Mouse (Mus musculus): ENCODE measurements around the gene Slc37a3.
"Not testable (repeated sequence)": the region's sequence is repeated elsewhere in the genome, so short reads cannot be mapped to it uniquely, and the experiment has no call there.

Slc37a3 gene

DNA sequence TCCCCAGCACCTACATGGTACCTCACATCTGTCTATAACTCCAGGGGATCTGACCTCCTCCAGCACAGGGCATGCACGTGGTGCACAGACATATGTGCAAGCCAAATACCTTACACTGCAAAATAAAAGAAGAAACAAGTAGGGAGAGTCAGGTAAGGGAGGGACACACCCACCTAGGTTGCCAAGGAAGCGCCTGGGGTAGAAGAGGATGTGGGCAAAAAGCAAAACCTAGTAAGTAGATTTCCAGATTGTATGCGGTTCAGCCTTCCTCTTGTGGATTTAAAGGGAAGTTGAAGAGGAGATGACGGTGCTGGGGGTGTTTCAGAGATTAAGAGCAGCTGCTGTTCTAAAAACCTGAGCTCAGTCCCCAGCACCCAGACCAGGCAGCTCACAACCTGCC, 1.7 kb upstream of the Slc37a3 start:
- DNase-seq (ENCODE audit: inconsistent age in 2 of 2, low spot score in 1 of 2) = no peak

- DNase-seq (ENCODE audit: inconsistent age in 2 of 2, low spot score in 1 of 2) = not testable (repeated sequence)
Observed at GRCm38 (mm10) chr6:39378161-39378835, 823 bp upstream of the Slc37a3 start.

GRCm38 (mm10) chr6:39376775-39377174, 700 bp downstream of the Slc37a3 start:
- DNase-seq (ENCODE audit: inconsistent age in 2 of 2, low spot score in 1 of 2) = peak in 1 of 2 experiments; percentile 53

GRCm38 (mm10) chr6:39373301-39373955, 4.0 kb downstream of the Slc37a3 start:
- DNase-seq (ENCODE audit: inconsistent age in 2 of 2, low spot score in 1 of 2) = no peak

- peak; percentile 13 to 45 for DNase-seq (ENCODE audit: inconsistent age in 2 of 2, low spot score in 1 of 2)
Observed at GRCm38 (mm10) chr6:39372727-39373126, 4.7 kb downstream of the Slc37a3 start.

DNA sequence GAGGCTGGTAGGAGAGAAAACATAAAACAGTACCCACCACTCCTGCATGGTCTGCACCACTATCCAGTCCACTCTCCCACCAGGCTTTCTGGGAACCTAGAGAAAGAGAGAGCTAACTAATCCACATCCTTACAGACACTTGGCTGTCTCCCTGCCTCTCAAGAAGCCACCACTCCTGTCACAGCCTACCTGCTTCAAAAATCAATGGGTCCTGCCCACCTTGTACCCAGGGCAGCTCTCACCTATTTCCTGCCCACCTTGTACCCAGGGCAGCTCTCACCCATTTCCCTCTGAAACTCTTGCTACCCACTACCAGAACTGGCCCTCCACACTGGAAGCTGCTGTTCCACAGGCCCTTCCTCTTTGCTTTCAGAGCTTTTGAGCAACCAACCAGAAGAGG, 5.4 kb downstream of the Slc37a3 start:
- no peak for DNase-seq (ENCODE audit: inconsistent age in 2 of 2, low spot score in 1 of 2)

- no peak for DNase-seq (ENCODE audit: inconsistent age in 2 of 2, low spot score in 1 of 2)
Observed at GRCm38 (mm10) chr6:39369631-39370030, 7.8 kb downstream of the Slc37a3 start.

GRCm38 (mm10) chr6:39362684-39363083, 14.8 kb downstream of the Slc37a3 start:
- no peak for DNase-seq (ENCODE audit: inconsistent age in 2 of 2, low spot score in 1 of 2)

GRCm38 (mm10) chr6:39359207-39359606, 18.3 kb downstream of the Slc37a3 start:
- DNase-seq (ENCODE audit: inconsistent age in 2 of 2, low spot score in 1 of 2) = not testable (repeated sequence)

DNA sequence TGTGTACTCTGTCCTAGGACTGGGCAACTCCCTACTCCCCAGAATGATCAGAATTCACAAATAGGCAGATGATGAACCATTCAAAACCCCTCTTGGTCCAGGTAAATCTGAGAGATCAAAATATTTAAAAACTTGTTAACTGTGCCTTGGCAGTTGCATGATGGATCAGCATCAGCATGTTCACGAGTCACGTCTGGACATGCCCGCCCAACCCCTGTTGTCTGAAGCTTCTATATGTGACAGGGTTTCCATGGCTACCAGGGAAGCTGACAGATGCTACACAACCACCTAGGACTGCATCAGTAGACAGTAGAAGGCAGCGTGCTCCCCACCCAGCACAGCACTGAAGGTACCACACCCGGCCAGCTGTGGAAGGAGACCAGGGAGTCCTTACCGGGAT, 28.5 kb downstream of the Slc37a3 start:
- no peak for DNase-seq (ENCODE audit: inconsistent age in 2 of 2, low spot score in 1 of 2)

- peak in 1 of 2 experiments; percentile 19 for DNase-seq (ENCODE audit: inconsistent age in 2 of 2, low spot score in 1 of 2)
Observed at GRCm38 (mm10) chr6:39347880-39348814, 29.3 kb downstream of the Slc37a3 start.

GRCm38 (mm10) chr6:39346991-39347501, 30.4 kb downstream of the Slc37a3 start:
- no peak for DNase-seq (ENCODE audit: inconsistent age in 2 of 2, low spot score in 1 of 2)

DNA sequence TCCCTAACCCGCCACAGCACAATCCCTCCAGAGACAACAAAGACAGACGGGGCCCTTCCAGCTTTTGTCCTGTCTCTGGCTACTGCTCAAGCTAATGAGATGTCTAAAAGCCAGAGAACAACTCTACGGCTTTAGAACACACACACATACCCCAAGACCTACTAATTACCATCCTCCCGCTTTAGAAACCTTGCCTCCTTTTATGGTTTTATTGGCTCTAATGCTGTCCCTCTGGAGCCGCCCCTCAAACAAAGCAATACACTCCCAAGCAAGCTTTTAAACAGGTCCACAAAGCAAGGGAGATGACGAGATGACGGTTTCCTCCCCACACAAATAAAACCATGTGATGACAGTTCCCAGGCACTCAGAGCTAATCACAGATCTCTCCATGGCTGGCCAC, 32.0 kb downstream of the Slc37a3 start:
- peak in 1 of 2 experiments; percentile 20 for DNase-seq (ENCODE audit: inconsistent age in 2 of 2, low spot score in 1 of 2)

GRCm38 (mm10) chr6:39344020-39344419, 33.5 kb downstream of the Slc37a3 start:
- peak; percentile 86 to 95 for DNase-seq (ENCODE audit: inconsistent age in 2 of 2, low spot score in 1 of 2)

DNA sequence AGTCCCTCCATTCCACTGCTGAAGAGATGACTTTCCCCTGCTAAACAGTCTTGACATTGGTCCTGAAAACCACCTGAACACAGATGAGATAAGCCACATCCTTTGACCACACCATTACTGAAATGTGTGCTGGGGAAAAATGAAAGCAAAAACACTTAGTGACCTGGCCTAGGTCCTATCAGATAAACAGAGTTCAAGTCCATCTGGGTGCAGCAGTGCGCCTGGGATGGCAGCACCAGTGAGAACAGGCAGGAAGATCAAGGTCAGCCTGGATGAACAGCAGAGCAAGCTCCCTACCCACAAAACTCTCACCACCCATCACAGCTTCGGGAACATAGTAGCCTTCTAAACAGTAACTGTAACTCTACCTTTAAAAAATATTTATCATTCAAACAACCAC, 35.7 kb downstream of the Slc37a3 start:
- peak; percentile 65 to 84 for DNase-seq (ENCODE audit: inconsistent age in 2 of 2, low spot score in 1 of 2)

DNA sequence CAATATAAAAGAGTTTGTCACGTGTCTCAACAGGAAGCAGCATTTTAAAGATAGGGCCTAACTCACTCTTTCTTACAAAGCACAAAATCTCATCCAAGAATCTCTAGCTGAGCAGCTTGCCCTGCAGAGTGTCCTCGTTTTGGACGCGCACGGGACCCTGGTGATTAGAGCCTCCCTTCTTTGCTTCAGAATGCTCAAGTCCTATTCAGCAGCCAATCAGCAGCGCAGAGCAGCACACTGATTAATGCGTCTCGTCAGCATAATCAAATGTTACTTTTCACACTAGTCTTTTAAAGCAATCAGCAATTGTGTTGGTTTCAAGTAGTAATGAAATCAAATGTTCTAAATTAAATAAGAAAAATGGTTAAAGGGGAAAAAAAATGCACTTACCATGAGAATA, 39.1 kb downstream of the Slc37a3 start:
- no peak for DNase-seq (ENCODE audit: inconsistent age in 2 of 2, low spot score in 1 of 2)

GRCm38 (mm10) chr6:39334873-39335272, 42.6 kb downstream of the Slc37a3 start:
- no peak for DNase-seq (ENCODE audit: inconsistent age in 2 of 2, low spot score in 1 of 2)

- peak in 1 of 2 experiments; percentile 20 for DNase-seq (ENCODE audit: inconsistent age in 2 of 2, low spot score in 1 of 2)
Observed at GRCm38 (mm10) chr6:39334224-39334623, 43.3 kb downstream of the Slc37a3 start.

DNA sequence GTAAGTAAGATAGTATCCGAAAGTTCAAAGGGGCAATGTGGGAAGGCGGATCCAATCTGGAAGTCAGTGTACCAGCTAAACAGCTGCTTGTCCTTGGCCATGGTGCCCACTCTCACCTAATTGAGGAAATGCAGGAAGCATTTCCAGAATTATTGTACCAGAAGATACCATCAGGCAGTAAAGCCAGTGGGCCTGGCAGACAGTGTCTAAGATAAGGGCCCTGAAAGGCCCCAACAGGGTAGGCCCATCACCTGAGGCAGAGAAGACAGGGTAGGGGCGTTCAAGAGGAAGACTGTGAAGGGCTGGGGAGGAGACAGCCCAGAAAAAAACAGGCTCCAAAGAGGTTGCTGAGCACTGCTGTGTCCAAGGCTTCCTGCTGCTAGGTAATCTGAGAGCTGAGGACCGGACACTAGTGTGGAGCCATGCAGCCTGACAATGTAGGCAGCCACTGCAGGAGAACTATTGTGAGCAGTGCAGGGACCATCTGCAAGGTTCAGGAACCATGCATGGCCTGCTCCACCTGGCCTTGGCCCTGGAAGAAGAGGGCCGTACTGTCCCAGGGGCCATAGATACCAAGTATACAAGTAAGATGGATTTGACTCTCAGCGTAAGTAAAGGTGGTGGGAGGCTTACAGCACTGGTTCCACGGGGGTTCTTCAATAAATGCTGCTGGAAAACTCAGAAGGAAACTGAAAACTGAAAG, 45.3 kb downstream of the Slc37a3 start:
- DNase-seq (ENCODE audit: inconsistent age in 2 of 2, low spot score in 1 of 2) = no peak

DNA sequence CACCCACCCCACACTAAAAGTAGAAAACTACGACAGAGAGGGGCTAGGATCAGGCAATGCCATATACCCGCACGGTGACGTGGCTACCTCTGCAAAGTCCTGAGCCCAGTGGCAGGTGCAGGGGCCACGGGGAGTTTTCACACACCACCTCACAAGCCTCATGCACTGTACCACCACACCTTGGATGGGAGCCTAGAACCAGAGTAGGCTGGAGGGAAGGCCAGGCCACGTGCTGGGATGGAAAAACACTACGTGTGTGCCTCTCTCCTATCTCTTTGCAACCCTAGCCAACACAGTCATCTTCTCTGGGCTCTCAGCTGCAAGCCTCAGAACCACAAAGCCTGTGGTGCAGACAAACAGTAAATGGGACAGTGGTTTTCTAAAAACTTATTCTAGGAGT, 46.5 kb downstream of the Slc37a3 start:
- peak; percentile 54 to 57 for DNase-seq (ENCODE audit: inconsistent age in 2 of 2, low spot score in 1 of 2)

- peak in 1 of 2 experiments; percentile 47 for DNase-seq (ENCODE audit: inconsistent age in 2 of 2, low spot score in 1 of 2)
Observed at GRCm38 (mm10) chr6:39320286-39320685, 57.2 kb downstream of the Slc37a3 start.

Data from adrenal gland, adult (tissue).